Mouse (Mus musculus) forebrain, postnatal 0 days (tissue): ENCODE data around the gene Chrna9. TPM values are rescaled to one million over a fixed set of nuclear protein-coding genes. Genes with fewer than 3 reads are reported as not detected.

Experiments
- ATAC-seq: fragments of 200-750 bp; cut with Nextera tagmentation; 2 replicates; pipeline ENCODE4 v1.8.0; 2017; ENCODE audit warnings: mild to moderate bottlenecking, moderate library complexity
- DNase-seq: peaks from one replicate; pipeline ENCODE4 v3.0.0-alpha.2; 2015
- H3K27ac ChIP-seq: fragments of 300-500 bp; sonication (generic); 2 replicates; pipeline ENCODE4 v1.5.1; 2014; ENCODE audit warnings: low read depth, mild to moderate bottlenecking, antibody characterized with exemption, low read length, moderate library complexity, mixed read lengths
- H3K27me3 ChIP-seq: fragments of 300-500 bp; sonication (generic); 2 replicates; pipeline ENCODE4 v1.6.1; 2014; ENCODE audit warnings: mild to moderate bottlenecking, low read length, mixed read lengths; ENCODE audit not compliant: insufficient read depth
- H3K36me3 ChIP-seq: fragments of 300-500 bp; sonication (generic); 2 replicates; pipeline ENCODE4 v1.6.1; 2014; ENCODE audit warnings: mild to moderate bottlenecking, moderate library complexity; ENCODE audit not compliant: insufficient read depth
- H3K4me1 ChIP-seq: fragments of 300-500 bp; sonication (generic); 2 replicates; pipeline ENCODE4 v1.6.1; 2014; ENCODE audit warnings: antibody characterized with exemption; ENCODE audit not compliant: insufficient read depth
- H3K4me2 ChIP-seq: fragments of 300-500 bp; sonication (generic); 2 replicates; pipeline ENCODE4 v1.6.1; 2014; ENCODE audit warnings: low read depth, mild to moderate bottlenecking, moderate library complexity
- H3K4me3 ChIP-seq: fragments of 300-500 bp; sonication (generic); 2 replicates; pipeline ENCODE4 v1.5.1; 2014; ENCODE audit warnings: low read depth, low read length, mixed read lengths
- H3K9ac ChIP-seq: fragments of 300-500 bp; sonication (generic); 2 replicates; pipeline ENCODE4 v1.6.1; 2014; ENCODE audit warnings: mild to moderate bottlenecking
- H3K9me3 ChIP-seq: fragments of 300-500 bp; sonication (generic); 2 replicates; pipeline ENCODE4 v1.6.1; 2016; ENCODE audit warnings: low read length
- CTCF ChIP-seq: sonication (generic); IDR thresholded peaks from 2 replicates; pipeline ENCODE4 v1.5.1; 2016; ENCODE audit warnings: antibody characterized with exemption, control low read depth, low read depth
- WGBS: fragments of 180-500 bp; shearing (Covaris S2); extraction: QIAGEN DNeasy Blood & Tissue Kit; methylation state at CpG from one replicate; pipeline ENCODE4 v1.1.7; 2014; 5-methylcytosine and 5-hydroxymethylcytosine counted together
- polyA plus RNA-seq: library from polyadenylated mRNA; unstranded; fragments of >200 nt; fragmentation: Nextera tagmentation; extraction: Ambion mirVana; gene quantifications from 2 replicates; pipeline ENCODE4 v1.2.1, GENCODE M21; 2015
- total RNA-seq: library from RNA; depleted of rRNA; stranded (reverse); fragments of >200 nt; gene quantifications from 2 replicates; pipeline ENCODE4 v1.2.3, GENCODE M21; 2014

Gene Chrna9
- total and polyA plus RNA-seq, 2 experiments from 2014 or later: 0.52 TPM; not detected in 1

DNA sequence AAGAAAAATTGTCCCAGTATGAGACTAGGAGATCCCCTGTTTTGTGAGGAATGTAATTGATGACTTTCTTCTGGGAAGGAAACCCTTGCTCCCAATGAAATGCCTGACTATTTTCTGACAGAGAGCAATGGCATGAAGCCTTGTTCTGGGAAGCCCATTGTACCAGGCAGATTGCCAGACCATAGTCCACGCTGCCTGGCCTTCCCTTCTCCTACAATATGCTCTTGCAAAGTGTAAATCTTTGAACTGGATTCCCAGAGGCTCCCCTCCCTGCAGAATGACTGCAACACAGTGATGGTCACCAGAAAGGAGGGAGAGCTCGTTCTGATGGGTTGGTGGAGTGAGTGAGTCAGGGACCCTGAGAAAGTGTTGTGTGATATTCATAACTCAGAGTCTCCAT lies 26.0 kb upstream of the Chrna9 start:
- Histone ChIP-seq H3K36me3 (no peaks in the 10 kb centered on the region), H3K9me3 (no peaks in the 10 kb centered on the region), H3K4me2 (no peak overlapping the region), H3K27ac (no peak overlapping the region), H3K9ac (no peak overlapping the region), H3K4me1 (no peaks in the 10 kb centered on the region), H3K27me3 (no peaks in the 10 kb centered on the region), H3K4me3 (no peak overlapping the region)
- DNase-seq (no peak), ATAC-seq (no peak)
- WGBS: 63% methylated on average over 2 of the region's 2 CpGs
- TF ChIP-seq CTCF: no peak

DNA sequence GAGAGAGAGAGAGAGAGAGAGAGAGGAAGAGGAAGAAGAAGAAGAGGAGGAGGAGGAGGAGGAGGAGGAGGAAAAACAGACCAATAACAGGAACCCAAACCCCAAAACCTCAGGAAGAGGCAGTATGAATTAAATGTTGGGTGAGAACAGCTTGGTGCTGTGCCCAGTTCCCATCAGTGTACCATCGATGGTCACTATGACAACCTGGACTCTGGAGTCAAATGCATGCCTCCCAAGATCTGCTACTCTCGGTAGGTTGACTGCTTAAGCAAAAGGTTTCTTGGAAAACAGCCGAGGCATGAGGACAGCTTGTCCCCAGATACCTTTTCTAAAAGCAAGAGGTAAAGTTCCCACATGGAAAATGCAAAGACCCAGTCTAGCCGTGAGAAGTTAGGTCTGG lies 25.4 kb upstream of the Chrna9 start:
- WGBS: 46% methylated on average over 4 of the region's 4 CpGs
- Histone ChIP-seq H3K27me3 (no peaks in the 10 kb centered on the region), H3K27ac (no peak overlapping the region), H3K36me3 (no peaks in the 10 kb centered on the region), H3K9ac (no peak overlapping the region), H3K4me3 (no peak overlapping the region), H3K4me2 (no peak overlapping the region), H3K9me3 (no peaks in the 10 kb centered on the region), H3K4me1 (no peaks in the 10 kb centered on the region)
- DNase-seq (peak; percentile 27), ATAC-seq (no peak)
- TF ChIP-seq CTCF: no peak

DNA sequence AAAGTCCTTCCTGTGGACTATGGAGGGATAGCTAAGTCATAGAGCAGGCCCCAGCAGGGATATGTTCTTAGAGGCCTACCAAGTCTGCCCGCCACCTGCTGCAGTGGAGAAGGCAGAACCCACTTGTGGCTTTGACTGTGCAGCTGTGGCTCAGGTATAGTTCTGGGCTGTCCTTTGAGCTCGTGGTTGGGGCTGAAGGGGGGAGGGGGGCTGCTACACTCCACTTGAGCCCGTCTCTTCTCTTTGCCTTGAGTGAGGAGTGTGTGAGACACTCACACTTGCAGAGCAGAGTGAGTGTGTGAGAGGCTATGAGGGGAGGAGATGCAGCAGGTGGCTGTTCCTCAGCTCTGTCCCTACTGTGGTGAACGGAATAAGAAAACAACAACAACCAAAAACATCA lies 24.3 kb upstream of the Chrna9 start:
- no peak for TF ChIP-seq CTCF
- Histone ChIP-seq H3K4me1 (no peaks in the 10 kb centered on the region), H3K9me3 (no peaks in the 10 kb centered on the region), H3K9ac (no peak overlapping the region), H3K4me3 (no peak overlapping the region), H3K27ac (no peak overlapping the region), H3K27me3 (no peaks in the 10 kb centered on the region), H3K4me2 (no peak overlapping the region), H3K36me3 (no peaks in the 10 kb centered on the region)
- ATAC-seq (no peak), DNase-seq (no peak)
- WGBS: 84% methylated on average over 4 of the region's 4 CpGs

- no peak for DNase-seq
- ATAC-seq: no peak
- Histone ChIP-seq H3K36me3 (no peaks in the 10 kb centered on the region), H3K27me3 (no peaks in the 10 kb centered on the region), H3K4me3 (no peak overlapping the region), H3K9me3 (no peaks in the 10 kb centered on the region), H3K4me1 (no peaks in the 10 kb centered on the region), H3K4me2 (no peak overlapping the region), H3K9ac (no peak overlapping the region), H3K27ac (no peak overlapping the region)
- 82% methylated on average over 7 of the region's 7 CpGs for WGBS
- TF ChIP-seq CTCF: no peak
Measured at GRCm38 (mm10) chr5:65911676-65912075, 23.0 kb upstream of the Chrna9 start.

DNA sequence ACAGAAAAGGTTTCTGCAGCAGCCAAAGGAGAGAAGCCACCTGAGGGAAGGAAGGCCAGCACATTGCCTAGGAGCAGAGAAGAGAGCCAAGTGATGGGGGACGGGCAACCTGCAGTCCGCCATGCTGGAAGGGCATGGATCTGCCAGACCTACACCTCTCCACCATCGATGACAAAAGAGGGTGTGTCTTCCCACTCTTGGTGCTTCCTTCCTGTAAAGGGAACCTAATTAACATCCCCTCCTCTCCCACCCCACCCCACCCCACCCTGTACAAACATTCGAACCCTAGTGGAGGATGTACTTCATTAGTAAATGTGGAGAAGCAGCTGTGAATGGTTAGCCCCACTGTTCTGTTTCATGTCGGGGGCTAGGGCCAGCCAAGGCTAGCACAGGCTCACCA lies 22.5 kb upstream of the Chrna9 start:
- Histone ChIP-seq H3K9ac (no peak overlapping the region), H3K27me3 (no peaks in the 10 kb centered on the region), H3K4me1 (no peaks in the 10 kb centered on the region), H3K4me2 (no peak overlapping the region), H3K4me3 (no peak overlapping the region), H3K9me3 (no peaks in the 10 kb centered on the region), H3K27ac (no peak overlapping the region), H3K36me3 (no peaks in the 10 kb centered on the region)
- 86% methylated on average over 5 of the region's 5 CpGs for WGBS
- TF ChIP-seq CTCF: no peak
- no peak for ATAC-seq
- no peak for DNase-seq

DNA sequence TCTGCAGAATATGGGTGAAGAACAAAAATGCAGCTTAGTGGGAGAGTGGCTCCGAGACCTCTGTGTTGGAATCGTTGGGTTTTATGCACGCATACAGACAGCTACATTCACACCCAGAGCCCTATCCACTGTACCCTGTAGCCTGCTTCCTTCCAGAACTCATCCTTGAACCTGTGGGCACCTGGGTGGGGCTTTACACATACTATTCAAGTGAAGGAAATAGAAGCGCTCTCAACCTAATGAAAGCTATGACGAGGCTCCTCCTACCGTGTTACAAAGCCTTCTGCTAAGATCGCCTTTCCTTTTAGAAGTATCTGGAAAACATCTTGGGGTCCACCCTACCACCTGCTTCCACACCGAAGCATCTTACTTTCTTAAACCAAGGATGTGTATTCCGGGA lies 21.6 kb upstream of the Chrna9 start:
- ATAC-seq (no peak), DNase-seq (no peak)
- no peaks in the 10 kb centered on the region for H3K27me3 ChIP-seq
- H3K36me3 ChIP-seq: no peaks in the 10 kb centered on the region
- H3K9ac ChIP-seq: no peak overlapping the region
- no peaks in the 10 kb centered on the region for H3K9me3 ChIP-seq
- H3K4me1 ChIP-seq: no peaks in the 10 kb centered on the region
- no peak for TF ChIP-seq CTCF
- WGBS: 93% methylated on average over 9 of the region's 9 CpGs
- H3K4me3 ChIP-seq: no peak overlapping the region
- H3K27ac ChIP-seq: no peak overlapping the region
- no peak overlapping the region for H3K4me2 ChIP-seq

DNA sequence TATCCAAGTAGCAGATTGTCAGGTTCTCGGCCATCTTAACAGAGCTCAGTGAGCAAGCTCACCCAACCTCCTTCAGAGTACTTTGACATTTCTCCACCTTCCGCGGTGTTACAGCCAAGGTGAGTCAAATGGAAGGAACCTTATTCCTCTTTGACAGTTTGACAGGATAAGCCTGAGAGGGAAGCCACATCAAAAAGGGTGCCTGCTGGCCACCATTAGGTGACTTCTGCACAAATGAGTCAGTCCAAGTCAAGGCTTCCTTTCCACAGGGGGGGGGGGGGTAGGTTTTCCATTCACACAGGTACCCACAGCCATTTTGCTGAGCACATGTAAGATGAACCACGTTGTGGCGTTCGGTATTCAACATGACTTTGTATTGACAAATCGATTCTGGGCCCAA lies 20.4 kb upstream of the Chrna9 start:
- no peak overlapping the region for H3K4me2 ChIP-seq
- no peaks in the 10 kb centered on the region for H3K9me3 ChIP-seq
- WGBS: 84% methylated on average over 7 of the region's 7 CpGs
- no peak overlapping the region for H3K4me3 ChIP-seq
- no peak overlapping the region for H3K9ac ChIP-seq
- DNase-seq (no peak), ATAC-seq (no peak)
- no peaks in the 10 kb centered on the region for H3K27me3 ChIP-seq
- H3K27ac ChIP-seq: no peak overlapping the region
- H3K36me3 ChIP-seq: no peaks in the 10 kb centered on the region
- H3K4me1 ChIP-seq: no peaks in the 10 kb centered on the region
- TF ChIP-seq CTCF: no peak

DNA sequence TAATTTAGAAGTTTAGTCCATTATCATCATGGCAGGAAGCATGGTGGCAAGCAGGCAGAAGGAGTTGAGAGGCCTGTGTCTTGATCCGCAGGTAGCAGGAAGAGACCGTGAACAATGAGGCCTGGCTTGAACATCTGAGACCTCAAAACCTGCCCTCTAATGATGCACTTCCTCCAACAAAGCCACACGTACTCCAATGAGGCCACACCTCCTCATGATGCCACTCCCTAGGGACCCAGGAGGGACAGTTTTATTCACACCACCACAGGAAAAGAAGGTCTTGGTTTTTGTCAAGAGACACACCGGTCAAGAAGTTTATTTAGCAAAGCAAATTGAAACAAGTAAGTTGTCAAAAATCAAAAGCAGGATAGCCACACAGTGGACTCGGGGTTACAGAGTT lies 17.8 kb upstream of the Chrna9 start:
- no peak for TF ChIP-seq CTCF
- Histone ChIP-seq H3K27me3 (no peaks in the 10 kb centered on the region), H3K9ac (no peak overlapping the region), H3K27ac (no peak overlapping the region), H3K4me3 (no peak overlapping the region), H3K36me3 (no peaks in the 10 kb centered on the region), H3K9me3 (no peaks in the 10 kb centered on the region), H3K4me2 (no peak overlapping the region), H3K4me1 (peaks cover 4% of the 10 kb centered on the region; the same call in 1 of the 2 replicates)
- DNase-seq: no peak
- 89% methylated on average over 5 of the region's 5 CpGs for WGBS
- no peak for ATAC-seq
